Mouse (Mus musculus) liver, postnatal 0 days (tissue): Measurements from ENCODE around the gene Nol3.

Source experiments
- CTCF ChIP-seq: sonication (generic); IDR thresholded peaks from 2 replicates; pipeline ENCODE4 v1.5.1; 2016; ENCODE audit warnings: antibody characterized with exemption, low read depth
- EP300 ChIP-seq: IDR thresholded peaks from 2 replicates; pipeline ENCODE4 v1.6.1; 2016; ENCODE audit warnings: antibody characterized with exemption, low read depth, mild to moderate bottlenecking

GRCm38 (mm10) chr8:105268342-105269074, 7.4 kb upstream of the Nol3 start:
- TF ChIP-seq EP300 (no peak), CTCF (no peak)
